Mouse (Mus musculus): ENCODE measurements around the gene 6030408B16Rik. TPM values are rescaled to one million over a fixed set of nuclear protein-coding genes. Genes with fewer than 3 reads are reported as not detected.

Gene 6030408B16Rik
- polyA plus RNA-seq, 1 experiment: 0.13 TPM

- no peak for DNase-seq
- no peak for TF ChIP-seq CTCF (conservative IDR thresholded peaks at IDR 0.05; ENCODE audit: insufficient read depth, insufficient read length, low read depth, low read length)
- no peak for TF ChIP-seq POLR2A (IDR thresholded peaks at IDR 0.05; ENCODE audit: low read depth, low read length)
- no peak overlapping the region for H3K27ac ChIP-seq (ENCODE audit: insufficient read depth, low read depth, low read length)
- WGBS: 73% methylated on average over 4 of the region's 4 CpGs
- H3K27me3 ChIP-seq (replicated peaks; ENCODE audit: control insufficient read depth, insufficient read depth, low read length): no peaks in the 10 kb centered on the region
- no peaks in the 10 kb centered on the region for H3K4me1 ChIP-seq (ENCODE audit: control insufficient read depth, insufficient read depth, low read length)
- no peaks in the 10 kb centered on the region for H3K36me3 ChIP-seq (ENCODE audit: control insufficient read depth, insufficient read depth, low read length)
- H3K4me3 ChIP-seq (ENCODE audit: insufficient read depth, low read depth, low read length): no peak overlapping the region
Observed at GRCm38 (mm10) chr15:101338359-101338758, 45.3 kb downstream of the 6030408B16Rik start.

GRCm38 (mm10) chr15:101339537-101339936 is 46.5 kb downstream of the 6030408B16Rik start:
- Histone ChIP-seq H3K27me3 (replicated peaks; ENCODE audit: control insufficient read depth, insufficient read depth, low read length) (no peaks in the 10 kb centered on the region), H3K27ac (ENCODE audit: insufficient read depth, low read depth, low read length) (no peak overlapping the region), H3K4me3 (ENCODE audit: insufficient read depth, low read depth, low read length) (no peak overlapping the region), H3K36me3 (ENCODE audit: control insufficient read depth, insufficient read depth, low read length) (no peaks in the 10 kb centered on the region), H3K4me1 (ENCODE audit: control insufficient read depth, insufficient read depth, low read length) (no peaks in the 10 kb centered on the region)
- 0% methylated on average over 2 of the region's 2 CpGs for WGBS
- TF ChIP-seq POLR2A (IDR thresholded peaks at IDR 0.05; ENCODE audit: low read depth, low read length) (no peak), CTCF (conservative IDR thresholded peaks at IDR 0.05; ENCODE audit: insufficient read depth, insufficient read length, low read depth, low read length) (peak; percentile 97)
- peak; percentile 89 for DNase-seq

GRCm38 (mm10) chr15:101341797-101342515 is 48.9 kb downstream of the 6030408B16Rik start:
- Histone ChIP-seq H3K27me3 (replicated peaks; ENCODE audit: control insufficient read depth, insufficient read depth, low read length) (no peaks in the 10 kb centered on the region), H3K36me3 (ENCODE audit: control insufficient read depth, insufficient read depth, low read length) (no peaks in the 10 kb centered on the region), H3K27ac (ENCODE audit: insufficient read depth, low read depth, low read length) (no peak overlapping the region), H3K4me3 (ENCODE audit: insufficient read depth, low read depth, low read length) (no peak overlapping the region), H3K4me1 (ENCODE audit: control insufficient read depth, insufficient read depth, low read length) (no peaks in the 10 kb centered on the region)
- 71% methylated on average over 5 of the region's 5 CpGs for WGBS
- TF ChIP-seq CTCF (conservative IDR thresholded peaks at IDR 0.05; ENCODE audit: insufficient read depth, insufficient read length, low read depth, low read length) (peak; percentile 64), POLR2A (IDR thresholded peaks at IDR 0.05; ENCODE audit: low read depth, low read length) (no peak)
- peak; percentile 51 for DNase-seq

Other genes starting within 250 kb of the 6030408B16Rik start
- 0.23 TPM in 1 of 2 replicates, not detected in the other for gene Gm47841, start 245.8 kb upstream of the 6030408B16Rik start, polyA plus RNA-seq (2012; rRNA removed)
- 8.6 and 9.6 TPM in 2 replicates for gene Fignl2, start 214.6 kb upstream of the 6030408B16Rik start, polyA plus RNA-seq (2012; rRNA removed)
- gene Ankrd33, start 177.5 kb upstream of the 6030408B16Rik start, polyA plus RNA-seq (2012; rRNA removed): not detected in 2 replicates
- gene Acvrl1, start 164.7 kb upstream of the 6030408B16Rik start, polyA plus RNA-seq (2012; rRNA removed): 33.4 and 34.1 TPM in 2 replicates
- gene Acvr1b, start 119.1 kb upstream of the 6030408B16Rik start, polyA plus RNA-seq (2012; rRNA removed): 37.0 and 37.2 TPM in 2 replicates
- gene Grasp, start 69.0 kb upstream of the 6030408B16Rik start, polyA plus RNA-seq (2012; rRNA removed): 6.2 and 7.0 TPM in 2 replicates
- 4.9 and 5.7 TPM in 2 replicates for gene Nr4a1, start 38.9 kb upstream of the 6030408B16Rik start, polyA plus RNA-seq (2012; rRNA removed)
- gene Atg101, start 8.9 kb upstream of the 6030408B16Rik start, polyA plus RNA-seq (2012; rRNA removed): 46.1 and 48.7 TPM in 2 replicates
- gene Krt80, start 77.0 kb downstream of the 6030408B16Rik start, polyA plus RNA-seq (2012; rRNA removed): 14.2 and 14.7 TPM in 2 replicates
- 50.9 and 57.3 TPM in 2 replicates for gene Krt7, start 117.8 kb downstream of the 6030408B16Rik start, polyA plus RNA-seq (2012; rRNA removed)
- not detected in 2 replicates for gene Krt87, start 145.6 kb downstream of the 6030408B16Rik start, polyA plus RNA-seq (2012; rRNA removed)
- gene Krt88, start 154.5 kb downstream of the 6030408B16Rik start, polyA plus RNA-seq (2012; rRNA removed): 0.18 TPM in 1 of 2 replicates, not detected in the other
- not detected in 2 replicates for gene Krt81, start 170.5 kb downstream of the 6030408B16Rik start, polyA plus RNA-seq (2012; rRNA removed)
- not detected in 2 replicates for gene Krt86, start 180.3 kb downstream of the 6030408B16Rik start, polyA plus RNA-seq (2012; rRNA removed)
- gene Krt83, start 198.3 kb downstream of the 6030408B16Rik start, polyA plus RNA-seq (2012; rRNA removed): 0.08 TPM in 1 of 2 replicates, not detected in the other
- not detected in 2 replicates for gene Gm49425, start 224.0 kb downstream of the 6030408B16Rik start, polyA plus RNA-seq (2012; rRNA removed)
- gene Krt84, start 239.6 kb downstream of the 6030408B16Rik start, polyA plus RNA-seq (2012; rRNA removed): not detected in 2 replicates

All from kidney, adult 2 months (tissue).